Mouse (Mus musculus) heart, postnatal 0 days (tissue): Measurements from ENCODE around the gene Spint3. TPM values are rescaled to one million over a fixed set of nuclear protein-coding genes. Genes with fewer than 3 reads are reported as not detected.

Experiments
- ATAC-seq: fragments of 200-750 bp; cut with Nextera tagmentation; 2 replicates; pipeline ENCODE4 v1.8.0; 2017; ENCODE audit warnings: low read depth, moderate number of reproducible peaks, moderate library complexity; ENCODE audit not compliant: insufficient read depth
- DNase-seq: peaks from one replicate; pipeline ENCODE4 v3.0.0-alpha.2; 2016; ENCODE audit warnings: low spot score
- H3K27ac ChIP-seq: fragments of 300-500 bp; sonication (generic); 2 replicates; pipeline ENCODE4 v1.5.1; 2014; ENCODE audit warnings: low read depth, mild to moderate bottlenecking
- H3K27me3 ChIP-seq: fragments of 300-500 bp; sonication (generic); 2 replicates; pipeline ENCODE4 v1.6.1; 2014; ENCODE audit warnings: low read length, mixed read lengths; ENCODE audit not compliant: control insufficient read depth, insufficient read depth
- H3K36me3 ChIP-seq: fragments of 300-500 bp; sonication (generic); replicated peaks from 2 replicates; pipeline ENCODE4 v1.6.1; 2014; ENCODE audit warnings: low read length, mixed read lengths; ENCODE audit not compliant: control insufficient read depth, insufficient read depth
- H3K4me1 ChIP-seq: fragments of 300-500 bp; sonication (generic); 2 replicates; pipeline ENCODE4 v1.6.1; 2014; ENCODE audit warnings: antibody characterized with exemption; ENCODE audit not compliant: control insufficient read depth, insufficient read depth
- H3K4me2 ChIP-seq: fragments of 300-500 bp; sonication (generic); 2 replicates; pipeline ENCODE4 v1.6.1; 2014; ENCODE audit warnings: low read depth, mild to moderate bottlenecking, low read length, moderate library complexity
- H3K4me3 ChIP-seq: fragments of 300-500 bp; sonication (generic); 2 replicates; pipeline ENCODE4 v1.5.1; 2014; ENCODE audit warnings: low read depth, low read length
- H3K9ac ChIP-seq: fragments of 300-500 bp; sonication (generic); replicated peaks from 2 replicates; pipeline ENCODE4 v1.6.1; 2014; ENCODE audit warnings: low read depth, low read length, mixed read lengths
- H3K9me3 ChIP-seq: fragments of 300-500 bp; sonication (generic); replicated peaks from 2 replicates; pipeline ENCODE4 v1.6.1; 2016; ENCODE audit warnings: low read length; ENCODE audit not compliant: control insufficient read depth
- CTCF ChIP-seq: IDR thresholded peaks from 2 replicates; pipeline ENCODE4 v1.5.1; 2016; ENCODE audit warnings: antibody characterized with exemption, control low read depth, low read depth
- EP300 ChIP-seq: IDR thresholded peaks from 2 replicates; pipeline ENCODE4 v1.6.1; 2016; ENCODE audit warnings: antibody characterized with exemption, low read depth
- WGBS: fragments of 180-500 bp; shearing (Covaris S2); extraction: QIAGEN DNeasy Blood & Tissue Kit; methylation state at CpG from one replicate; pipeline ENCODE4 v1.1.7; 2014; 5-methylcytosine and 5-hydroxymethylcytosine counted together
- polyA plus RNA-seq: library from polyadenylated mRNA; unstranded; fragments of >200 nt; fragmentation: Nextera tagmentation; extraction: Ambion mirVana; gene quantifications from 2 replicates; pipeline ENCODE4 v1.2.1, GENCODE M21; 2015
- total RNA-seq: library from RNA; depleted of rRNA; stranded (reverse); fragments of >200 nt; gene quantifications from 2 replicates; pipeline ENCODE4 v1.2.3, GENCODE M21; 2014; ENCODE audit warnings: low replicate concordance

The Spint3 gene
- total and polyA plus RNA-seq, 2 experiments from 2014 or later, result not detected

GRCm38 (mm10) chr2:164560106-164560505 is 13.2 kb downstream of the Spint3 start:
- Histone ChIP-seq H3K36me3 (no peaks in the 10 kb centered on the region), H3K9me3 (no peaks in the 10 kb centered on the region), H3K4me3 (no peak overlapping the region), H3K27ac (no peak overlapping the region), H3K4me2 (no peak overlapping the region), H3K4me1 (0 out of 2 replicates have a peak, but pooled peaks cover 8% of the 10 kb centered on the region), H3K9ac (no peak overlapping the region), H3K27me3 (peaks cover 25% of the 10 kb centered on the region)
- TF ChIP-seq CTCF (no peak), EP300 (no peak)
- DNase-seq (no peak), ATAC-seq (no peak)
- 85% methylated on average over 8 of the region's 8 CpGs for WGBS

- WGBS, result 35% methylated on average over 16 of the region's 16 CpGs
- Histone ChIP-seq H3K27me3 (peaks cover 18% of the 10 kb centered on the region), H3K9me3 (no peaks in the 10 kb centered on the region), H3K4me1 (0 out of 2 replicates have a peak, but pooled peaks cover 8% of the 10 kb centered on the region), H3K9ac (no peak overlapping the region), H3K27ac (no peak overlapping the region), H3K4me3 (no peak overlapping the region), H3K4me2 (no peak overlapping the region), H3K36me3 (no peaks in the 10 kb centered on the region)
- DNase-seq (no peak), ATAC-seq (no peak)
- TF ChIP-seq EP300 (no peak), CTCF (no peak)
Measured at GRCm38 (mm10) chr2:164558991-164559645, 14.1 kb downstream of the Spint3 start.

DNA sequence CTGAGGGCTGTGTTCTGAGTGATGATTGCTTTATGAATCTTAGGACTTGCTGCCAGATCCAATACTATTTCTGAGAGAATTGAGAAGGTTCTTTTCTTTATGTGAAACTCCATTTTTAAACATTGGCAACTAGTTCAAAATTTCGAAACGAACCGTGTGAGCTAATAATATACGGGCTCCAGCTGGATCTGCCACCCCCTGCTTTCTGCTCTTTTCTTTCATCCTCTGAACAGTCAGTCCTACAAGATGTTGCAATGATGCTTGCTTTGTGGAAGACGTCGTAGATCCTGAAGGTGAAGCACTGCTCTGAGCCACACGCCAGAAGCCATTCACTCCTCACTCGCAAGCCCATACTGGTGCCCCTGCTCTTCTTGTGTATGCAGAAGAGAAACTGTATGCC is 14.8 kb downstream of the Spint3 start:
- no peak overlapping the region for H3K9ac ChIP-seq
- no peak overlapping the region for H3K4me3 ChIP-seq
- no peaks in the 10 kb centered on the region for H3K9me3 ChIP-seq
- no peak overlapping the region for H3K27ac ChIP-seq
- H3K36me3 ChIP-seq, result no peaks in the 10 kb centered on the region
- H3K27me3 ChIP-seq, result peaks cover 13% of the 10 kb centered on the region
- no peak for TF ChIP-seq EP300
- DNase-seq (no peak), ATAC-seq (no peak)
- H3K4me1 ChIP-seq, result 0 out of 2 replicates have a peak, but pooled peaks cover 6% of the 10 kb centered on the region
- H3K4me2 ChIP-seq, result no peak overlapping the region
- 74% methylated on average over 8 of the region's 8 CpGs for WGBS

DNA sequence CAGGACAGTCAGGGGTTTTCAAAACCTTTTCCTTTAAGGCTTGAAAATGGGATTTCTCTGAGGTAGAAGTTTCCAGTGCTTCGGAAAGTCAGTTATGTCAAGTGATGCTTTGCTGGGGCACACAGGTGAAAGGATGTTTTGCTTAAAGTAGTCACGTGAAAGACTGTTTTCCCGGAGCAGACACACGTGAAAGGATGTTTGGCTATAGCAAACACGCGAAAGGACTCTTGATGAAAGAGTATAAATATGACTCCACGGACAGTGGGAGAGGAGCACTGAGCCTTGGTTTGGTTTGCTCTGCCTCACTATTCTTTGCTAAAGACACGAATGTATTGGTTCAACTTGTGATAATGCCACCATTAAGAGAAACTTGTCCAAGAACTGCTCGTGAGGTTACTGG is 21.8 kb downstream of the Spint3 start:
- H3K4me2 ChIP-seq, result no peak overlapping the region
- H3K36me3 ChIP-seq, result no peaks in the 10 kb centered on the region
- DNase-seq (no peak), ATAC-seq (no peak)
- no peak overlapping the region for H3K4me3 ChIP-seq
- no peak overlapping the region for H3K27ac ChIP-seq
- 0 out of 2 replicates have a peak, but pooled peaks cover 11% of the 10 kb centered on the region for H3K27me3 ChIP-seq
- no peaks in the 10 kb centered on the region for H3K4me1 ChIP-seq
- no peak overlapping the region for H3K9ac ChIP-seq
- 78% methylated on average over 9 of the region's 9 CpGs for WGBS
- no peaks in the 10 kb centered on the region for H3K9me3 ChIP-seq
- TF ChIP-seq EP300 (no peak), CTCF (no peak)

DNA sequence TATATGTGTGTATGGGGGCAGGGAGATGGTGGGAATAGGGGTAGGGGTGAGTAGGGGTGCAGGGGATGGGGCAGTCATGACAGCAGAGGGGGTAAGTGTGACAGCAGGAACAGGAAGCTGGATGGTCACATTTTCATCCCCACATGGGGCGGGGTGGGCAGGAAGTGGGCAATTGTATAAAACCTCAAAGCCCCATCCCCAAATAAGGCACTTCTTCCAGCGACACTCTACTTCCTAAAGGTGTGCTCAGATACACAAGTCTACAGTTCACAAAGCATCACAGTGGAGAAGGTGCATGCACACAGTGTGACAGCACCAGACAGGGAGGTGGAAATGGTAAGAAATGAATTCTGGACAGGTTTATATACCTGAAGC is 22.4 kb downstream of the Spint3 start:
- no peak for TF ChIP-seq EP300
- no peak for TF ChIP-seq CTCF

More for the DNA sequence above, 22.4 kb downstream of the Spint3 start:
- no peak overlapping the region for H3K4me2 ChIP-seq
- H3K27me3 ChIP-seq, result 0 out of 2 replicates have a peak, but pooled peaks cover 11% of the 10 kb centered on the region
- 47% methylated on average over 2 of the region's 2 CpGs for WGBS
- H3K9ac ChIP-seq, result no peak overlapping the region
- H3K9me3 ChIP-seq, result no peaks in the 10 kb centered on the region
- no peak overlapping the region for H3K27ac ChIP-seq
- no peaks in the 10 kb centered on the region for H3K36me3 ChIP-seq
- no peak overlapping the region for H3K4me3 ChIP-seq
- ATAC-seq (no peak), DNase-seq (no peak)
- no peaks in the 10 kb centered on the region for H3K4me1 ChIP-seq
